Mouse (Mus musculus) ZHBTc4 (cell line): ENCODE results near the gene Pxn.
A peak's percentile ranks its signal among the peaks of the same experiment; 100 is the strongest.

Experiments
- DNase-seq: peaks from one replicate; pipeline ENCODE4 v3.0.0-alpha.2; 2011; ENCODE audit warnings: low read depth, low spot score

The Pxn gene

DNA sequence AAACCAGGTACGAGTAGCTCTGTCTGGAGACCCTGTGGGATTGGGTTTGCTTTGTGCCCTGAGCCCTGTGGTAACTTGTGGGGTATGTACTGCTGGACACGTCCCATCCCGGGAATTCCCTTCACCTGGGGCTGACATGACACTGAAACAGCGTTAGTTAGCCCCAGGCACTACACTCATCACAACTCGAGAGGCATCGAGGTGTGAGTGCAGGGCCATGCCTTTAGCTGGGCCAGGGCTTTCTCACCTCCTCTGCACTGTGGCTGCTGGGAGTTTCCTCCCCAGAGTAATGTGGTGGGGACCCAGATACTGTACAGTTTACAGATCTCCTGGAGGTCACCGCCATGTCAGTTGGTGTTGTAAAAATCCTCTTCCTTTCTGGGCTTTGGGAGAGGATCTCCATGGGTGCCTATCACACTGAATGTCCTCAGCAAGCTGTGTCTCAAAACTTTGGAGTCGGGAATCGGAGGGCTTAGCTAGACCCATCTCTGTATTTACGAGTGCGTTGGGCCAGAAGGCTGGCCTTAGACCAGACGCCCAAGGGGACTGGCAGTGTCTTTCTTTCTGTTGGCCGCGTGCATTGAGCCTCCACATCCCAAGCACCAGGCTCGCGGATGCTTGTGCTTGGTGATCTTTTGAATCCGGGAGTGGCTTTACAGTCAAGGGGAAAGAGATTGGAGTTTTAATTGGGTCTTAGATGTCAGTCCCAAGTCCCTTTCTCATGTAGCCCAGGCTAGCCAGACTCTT, 20.2 kb downstream of the Pxn start:
- no peak for DNase-seq

DNA sequence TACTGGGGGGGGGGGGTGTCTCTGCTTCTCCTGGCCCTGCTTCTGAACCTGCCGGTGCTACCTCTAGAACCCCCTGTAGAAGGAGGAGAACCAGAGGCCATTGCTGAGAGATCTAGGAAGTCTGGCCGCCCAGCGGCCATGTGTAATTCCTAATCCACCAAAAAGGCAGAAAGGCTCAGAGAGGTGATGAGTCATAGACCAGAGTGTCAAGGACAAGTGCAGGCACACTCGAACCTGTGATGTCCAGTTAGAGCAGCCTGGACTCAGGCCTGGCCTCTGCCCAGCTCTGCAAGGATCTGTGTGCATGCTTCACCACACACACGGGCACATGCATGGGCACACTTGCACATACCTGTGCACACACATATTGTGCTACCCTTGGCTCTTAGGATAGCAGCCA, 21.7 kb downstream of the Pxn start:
- no peak for DNase-seq

DNA sequence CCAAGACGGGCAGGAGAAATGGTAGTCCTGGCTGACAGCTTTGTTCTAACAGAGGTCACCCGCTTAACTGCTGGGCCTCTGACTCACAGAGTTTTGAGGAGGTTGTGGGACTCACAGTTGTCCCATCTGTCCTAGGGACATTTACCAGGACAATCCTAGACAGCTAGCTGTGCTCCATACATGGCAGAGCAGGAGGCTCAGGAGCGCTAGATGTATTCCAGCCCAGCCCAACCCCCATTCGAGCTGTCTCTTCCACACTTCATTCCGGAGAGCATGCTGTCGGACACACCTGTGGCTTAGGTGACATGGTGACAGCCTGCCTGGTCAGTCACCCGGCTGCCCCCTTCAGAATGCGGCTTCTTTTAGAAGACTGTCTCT, 22.9 kb downstream of the Pxn start:
- no peak for DNase-seq

DNA sequence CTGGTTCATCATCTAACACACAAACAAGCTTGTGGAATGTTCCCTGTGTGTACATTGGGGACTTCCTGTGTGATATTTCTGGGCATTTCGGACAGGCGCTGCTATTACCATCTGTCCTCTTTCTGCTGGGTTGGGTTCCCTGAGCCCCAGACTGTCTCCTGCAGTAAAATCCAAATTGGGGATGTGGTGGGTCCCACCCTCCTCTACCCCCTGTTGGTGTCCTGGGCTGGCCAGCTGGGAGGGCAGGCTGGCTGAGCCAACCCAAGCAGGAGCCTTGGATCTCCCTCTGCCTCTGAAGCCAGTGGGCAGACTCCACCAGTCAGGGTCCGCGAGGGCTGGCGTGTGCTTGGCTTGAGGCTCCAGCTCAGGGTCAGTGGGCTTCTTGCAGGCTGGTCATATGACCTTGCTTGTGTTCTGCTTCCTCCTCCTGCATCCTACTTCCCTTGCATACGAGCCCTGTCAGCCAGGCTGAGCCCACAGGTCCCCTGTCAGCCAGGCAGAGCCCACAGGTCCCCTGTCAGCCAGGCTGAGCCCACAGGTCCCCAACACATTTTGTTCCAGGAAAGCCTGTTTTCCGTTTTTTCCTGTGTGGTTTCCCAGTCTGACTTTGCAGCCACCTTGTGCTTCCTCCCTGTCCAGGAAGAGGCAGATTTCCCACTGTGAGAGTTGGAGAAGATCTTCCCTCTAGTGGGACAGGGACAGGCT, 23.4 kb downstream of the Pxn start:
- no peak for DNase-seq

DNA sequence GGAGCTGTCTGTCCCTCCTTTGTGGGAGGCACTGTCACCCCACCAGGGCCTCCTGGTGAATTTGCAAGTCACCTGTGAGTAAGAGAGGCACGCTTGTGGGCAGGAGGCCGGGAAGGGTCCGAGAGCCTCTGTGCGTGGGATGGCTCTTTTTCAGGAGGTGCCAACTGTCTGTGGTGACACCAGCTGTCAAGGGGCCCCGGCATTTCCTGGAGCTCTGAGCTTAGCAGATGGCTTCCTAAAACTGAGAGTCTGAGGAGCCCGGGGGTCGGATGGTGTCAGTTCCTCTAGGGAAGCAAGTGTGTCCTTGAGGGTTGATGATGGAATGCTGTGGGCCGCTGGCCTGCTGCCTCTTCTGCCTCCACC, 24.0 kb downstream of the Pxn start:
- DNase-seq, result no peak

DNA sequence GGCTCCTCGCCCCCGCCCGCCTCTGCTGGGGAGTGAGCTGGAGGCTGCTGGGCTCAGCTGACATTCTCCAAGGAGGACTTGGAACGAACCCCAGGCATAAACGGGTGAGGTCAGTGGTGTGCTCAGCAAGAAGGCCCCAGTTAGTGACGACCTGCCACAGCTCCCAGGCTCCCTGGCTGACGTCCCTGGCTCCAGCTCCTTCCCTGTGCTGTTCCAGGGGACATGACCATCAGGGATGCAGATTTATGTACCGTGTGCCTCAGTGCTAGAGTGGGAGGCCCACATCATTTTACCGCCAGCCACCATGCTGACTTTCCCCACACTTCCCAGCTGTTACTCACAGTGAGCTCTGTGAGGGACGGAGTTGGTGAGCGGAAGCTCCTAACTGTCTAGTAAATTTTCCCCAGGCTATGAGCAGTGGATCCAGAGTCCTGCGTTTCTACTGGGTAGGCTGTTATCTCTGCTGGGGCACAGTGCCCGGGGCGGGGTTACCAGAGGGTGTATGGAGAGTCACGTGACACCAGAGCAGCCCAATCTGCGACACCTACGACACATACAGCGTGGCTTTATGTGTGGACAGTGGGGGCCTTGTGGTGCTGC, 25.3 kb downstream of the Pxn start:
- peak; percentile 54 for DNase-seq

DNA sequence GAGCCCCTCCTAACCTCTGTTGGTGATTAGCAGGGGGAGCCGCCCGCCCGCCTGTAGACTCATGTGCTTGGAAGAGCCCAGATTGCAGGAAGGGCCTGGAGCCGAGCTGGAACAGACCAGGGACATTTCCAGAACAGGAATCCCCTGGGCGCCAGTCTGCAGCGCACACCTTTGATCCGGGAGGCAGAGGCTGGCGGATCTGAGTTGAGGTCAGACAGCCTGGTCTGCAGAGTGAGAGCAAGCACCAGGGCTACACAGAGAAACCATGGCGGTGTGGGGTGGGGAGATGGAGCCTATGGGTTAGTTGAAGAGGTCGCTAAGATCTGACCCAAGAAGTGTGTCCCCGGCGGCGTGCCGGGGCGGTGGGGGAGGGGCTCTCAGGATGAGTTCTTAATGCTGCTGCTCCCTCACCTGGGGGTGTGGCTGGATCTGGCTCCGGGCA, 27.8 kb downstream of the Pxn start:
- peak; percentile 64 for DNase-seq

DNA sequence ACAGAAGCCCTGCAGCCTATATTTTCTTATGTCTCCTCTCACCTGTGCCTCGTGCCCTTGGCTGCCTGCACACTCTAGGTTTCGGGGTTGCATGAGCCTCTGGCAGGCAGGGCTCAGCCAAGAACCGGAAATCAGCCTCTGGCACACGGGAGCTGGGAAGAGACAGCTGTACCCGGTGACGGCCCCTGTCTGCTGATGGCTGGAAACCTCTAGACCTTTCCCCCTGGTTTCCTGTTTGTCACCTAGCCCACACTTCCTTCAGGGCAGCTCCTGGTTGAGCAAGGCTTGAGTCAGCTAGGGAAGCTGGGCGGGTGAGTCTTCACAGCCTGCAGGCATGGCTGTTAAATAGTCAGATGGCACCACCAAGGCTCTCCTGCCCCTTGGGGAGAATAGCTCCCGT, 28.4 kb downstream of the Pxn start:
- no peak for DNase-seq

DNA sequence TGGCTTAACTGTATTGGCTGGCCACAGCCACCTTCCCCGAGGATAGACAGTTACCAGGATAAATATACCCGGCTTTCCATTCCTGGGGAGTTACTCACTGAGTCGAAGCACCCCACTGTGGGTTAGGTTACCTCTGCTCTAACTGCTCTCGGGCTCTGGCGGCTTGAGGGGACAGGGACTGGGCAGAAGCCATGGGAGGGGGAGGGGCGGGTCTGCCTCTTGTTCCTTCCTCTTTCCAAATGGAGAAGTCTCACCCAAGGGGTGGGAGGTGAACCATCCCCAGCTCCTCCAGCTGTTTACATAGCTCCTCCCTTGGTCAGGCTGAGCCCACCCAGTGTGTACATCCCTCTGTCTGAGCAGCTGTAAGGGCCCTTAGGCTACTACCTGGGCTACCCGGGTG, 29.2 kb downstream of the Pxn start:
- no peak for DNase-seq

DNA sequence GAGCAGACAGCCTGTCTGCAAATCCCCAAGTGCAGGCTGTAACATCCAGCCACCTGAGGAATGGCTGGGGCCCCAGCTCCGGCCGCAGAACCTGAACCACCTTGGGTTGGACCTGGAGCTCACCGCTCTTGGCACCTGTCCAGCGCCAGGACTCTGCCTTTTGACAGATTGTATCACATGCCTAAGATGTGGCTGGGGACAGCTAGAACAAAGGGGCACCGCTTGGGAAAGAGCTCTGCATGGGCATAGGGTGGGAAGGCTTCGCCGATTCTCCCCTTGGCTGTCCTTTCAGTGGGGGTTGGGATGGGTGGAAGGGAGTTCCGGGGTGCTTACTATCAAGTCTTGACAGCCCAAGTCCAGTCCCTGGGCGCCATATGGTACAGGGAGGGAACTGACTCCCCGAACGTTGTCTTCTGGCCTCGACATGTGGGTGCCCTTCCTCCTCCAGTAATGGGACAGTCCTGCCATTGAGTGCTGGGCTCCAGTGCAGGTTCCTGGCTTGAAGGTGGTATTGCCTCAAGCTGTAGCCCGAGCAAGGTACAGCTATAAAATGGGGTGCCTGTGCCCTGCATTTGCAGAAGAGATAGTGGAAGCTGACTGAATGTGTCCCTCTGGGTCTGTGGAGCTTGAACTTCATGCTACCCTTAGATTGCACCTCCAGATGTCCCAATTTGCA, 31.7 kb downstream of the Pxn start:
- DNase-seq, result no peak

DNA sequence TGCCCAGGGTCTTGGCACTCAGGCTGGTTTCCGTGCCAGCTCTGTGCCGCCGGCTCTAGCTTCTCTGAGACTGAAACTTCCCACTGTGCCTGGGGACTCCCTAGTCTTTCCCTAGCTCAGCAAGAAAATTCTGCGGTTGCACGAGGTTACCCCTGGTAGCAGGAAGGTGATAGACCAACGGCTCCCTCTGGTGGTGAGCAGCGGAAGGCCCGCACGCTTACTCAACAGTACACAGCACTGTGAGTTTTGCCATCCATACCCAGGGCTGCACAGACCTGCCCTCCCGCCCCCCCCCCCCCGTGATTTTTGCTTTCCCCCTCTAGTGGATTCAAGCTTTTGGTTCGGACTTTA, 32.2 kb downstream of the Pxn start:
- DNase-seq, result peak; percentile 90

DNA sequence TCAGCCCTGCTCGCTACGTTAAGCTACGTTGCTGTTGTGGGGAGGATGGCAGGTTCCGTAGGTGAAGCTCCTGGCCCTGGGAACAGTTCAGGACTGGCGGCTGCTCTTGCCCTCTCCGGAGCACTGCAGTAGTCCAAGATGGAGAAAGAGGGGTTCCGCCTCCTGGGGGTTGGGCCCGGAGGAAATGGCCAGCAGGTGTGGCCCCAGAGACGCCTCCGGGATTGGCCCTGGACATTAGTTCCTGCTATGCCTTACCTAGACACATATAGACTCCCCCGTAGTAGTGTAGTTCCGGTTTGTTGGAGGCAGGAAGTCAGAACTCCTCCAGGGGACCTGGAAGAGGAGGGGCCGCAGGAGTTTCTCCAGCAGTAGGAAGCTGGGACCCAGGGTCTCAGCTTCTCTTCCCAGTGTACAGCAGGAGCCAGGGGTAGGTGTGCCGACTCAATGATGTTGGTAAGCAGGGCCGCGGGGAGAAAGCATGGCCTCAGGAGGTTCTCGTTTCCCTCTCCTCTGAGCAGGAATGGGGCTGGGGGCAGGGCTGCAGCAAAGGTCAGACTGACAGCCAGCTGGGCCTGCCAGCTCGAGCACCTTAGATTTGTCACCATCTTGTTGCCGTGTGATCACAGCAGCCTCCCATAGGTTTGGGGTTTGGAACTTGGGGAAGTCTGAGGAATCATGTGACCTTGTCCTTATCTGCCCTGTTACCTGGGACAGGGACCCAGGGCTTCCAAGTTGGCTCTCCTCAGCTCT, 36.3 kb downstream of the Pxn start:
- DNase-seq, result peak; percentile 45

DNA sequence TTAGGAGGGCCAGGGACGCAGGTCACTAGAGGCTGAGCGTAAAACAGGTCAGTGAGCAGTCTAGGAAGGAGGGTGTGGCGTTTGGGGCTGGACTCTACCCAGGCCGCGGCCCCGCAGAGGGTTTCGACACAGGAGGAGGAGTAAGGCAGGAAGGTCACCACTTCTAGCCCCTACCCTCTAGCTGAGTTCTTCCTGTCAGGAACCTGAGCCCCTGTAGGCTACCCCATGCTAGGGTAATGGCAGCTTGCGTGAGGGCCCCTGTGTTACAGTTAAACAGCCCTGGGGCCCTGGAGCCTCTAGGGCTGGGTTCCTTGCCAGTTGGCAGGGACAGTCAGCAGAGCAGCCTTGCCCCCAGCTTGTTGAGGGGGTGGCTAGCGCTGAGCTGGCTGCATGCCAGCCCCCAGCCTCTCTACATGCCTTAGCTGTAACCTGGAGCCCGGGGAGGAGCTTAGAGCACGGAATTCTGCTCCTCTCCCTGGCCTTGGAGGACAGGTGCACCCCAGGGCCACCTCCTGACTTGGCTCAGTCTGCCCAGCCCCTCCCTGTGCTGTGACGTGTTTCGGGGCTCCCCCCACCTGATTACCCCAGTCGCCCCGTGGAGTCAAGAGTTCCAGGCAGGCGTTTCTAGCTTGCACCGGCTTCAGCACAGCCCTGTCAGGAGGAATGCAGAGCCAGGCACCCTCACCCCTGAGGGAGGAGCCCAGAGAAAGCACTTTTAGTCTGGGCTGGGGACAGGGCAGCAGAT, 37.2 kb downstream of the Pxn start:
- no peak for DNase-seq

DNA sequence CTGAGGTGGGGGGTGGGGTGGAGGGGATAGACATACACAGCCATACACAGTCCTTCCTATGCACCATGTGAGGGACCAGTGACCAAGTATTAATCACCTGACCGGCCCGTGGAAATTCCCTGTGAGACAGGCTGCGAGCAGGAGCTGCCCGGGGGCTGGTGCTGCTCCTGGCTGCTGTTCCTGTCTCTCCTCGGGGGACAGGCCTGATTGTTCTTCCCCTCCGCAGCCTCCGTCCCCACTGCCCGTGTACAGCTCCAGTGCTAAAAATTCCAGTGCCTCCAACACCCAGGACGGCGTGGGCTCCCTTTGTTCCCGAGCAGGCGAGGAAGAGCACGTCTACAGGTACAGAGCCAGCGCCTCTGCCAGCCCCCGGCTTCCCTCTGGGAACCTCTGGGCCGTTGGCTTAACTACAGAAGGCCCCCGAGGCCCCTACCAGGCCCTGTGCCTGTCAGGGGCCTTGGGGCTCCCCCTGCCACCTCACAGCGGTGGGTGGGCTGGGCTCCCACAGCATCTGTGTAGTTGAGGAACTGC, 38.2 kb downstream of the Pxn start:
- DNase-seq, result no peak

DNA sequence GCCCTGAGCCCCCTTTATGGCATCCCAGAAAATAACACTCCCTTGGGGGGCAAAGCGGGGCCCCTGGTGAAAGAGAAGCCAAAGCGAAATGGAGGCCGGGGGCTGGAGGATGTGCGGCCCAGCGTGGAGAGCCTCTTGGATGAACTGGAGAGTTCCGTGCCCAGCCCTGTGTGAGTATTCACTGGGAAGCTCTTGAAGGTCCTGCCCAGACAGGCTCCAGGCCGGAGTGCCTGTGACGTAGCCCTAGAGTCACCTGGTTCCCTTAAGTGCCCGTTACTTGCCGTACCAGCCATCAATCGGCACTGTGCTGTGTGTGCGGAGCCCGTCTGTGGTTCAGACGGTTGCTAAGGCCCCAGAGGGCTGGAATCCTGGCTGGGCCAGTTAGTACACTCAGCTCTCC, 39.2 kb downstream of the Pxn start:
- DNase-seq, result no peak

DNA sequence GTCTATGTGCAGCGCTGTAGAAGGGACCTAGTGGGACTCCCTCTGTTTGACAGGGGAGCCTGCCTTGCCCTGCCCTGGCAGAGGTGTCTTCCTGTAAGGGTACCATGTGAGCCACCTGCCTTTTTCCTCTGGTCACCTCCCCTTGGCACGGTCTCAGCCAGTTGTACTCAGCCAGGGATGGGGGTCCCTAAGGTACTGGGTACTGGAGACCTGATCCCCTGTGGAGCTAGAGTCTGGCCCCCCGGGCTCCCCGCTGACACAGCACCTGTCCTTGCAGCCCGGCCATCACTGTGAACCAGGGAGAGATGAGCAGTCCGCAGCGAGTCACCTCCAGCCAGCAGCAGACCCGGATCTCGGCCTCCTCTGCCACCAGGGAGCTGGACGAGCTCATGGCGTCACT, 40.1 kb downstream of the Pxn start:
- DNase-seq, result no peak

DNA sequence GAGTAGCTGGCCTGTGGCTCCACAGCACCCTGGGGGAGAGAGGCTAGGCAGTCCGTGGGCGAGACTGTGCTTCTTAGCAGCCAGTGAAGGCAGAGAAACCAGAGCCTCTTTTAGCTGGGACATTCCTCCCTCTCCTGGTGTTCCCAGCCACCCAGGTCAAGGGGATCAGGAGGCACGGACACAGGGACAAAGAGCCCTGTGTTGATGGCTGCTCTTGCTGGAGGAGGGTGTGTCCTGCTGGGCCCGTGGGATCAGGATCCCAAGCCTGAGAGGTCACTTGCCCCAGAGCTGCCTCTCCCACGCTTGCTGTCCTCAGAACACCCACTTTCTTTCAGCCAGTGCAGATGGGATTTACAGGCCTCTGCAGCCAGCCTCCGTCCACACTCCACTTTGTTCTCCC, 40.5 kb downstream of the Pxn start:
- no peak for DNase-seq

DNA sequence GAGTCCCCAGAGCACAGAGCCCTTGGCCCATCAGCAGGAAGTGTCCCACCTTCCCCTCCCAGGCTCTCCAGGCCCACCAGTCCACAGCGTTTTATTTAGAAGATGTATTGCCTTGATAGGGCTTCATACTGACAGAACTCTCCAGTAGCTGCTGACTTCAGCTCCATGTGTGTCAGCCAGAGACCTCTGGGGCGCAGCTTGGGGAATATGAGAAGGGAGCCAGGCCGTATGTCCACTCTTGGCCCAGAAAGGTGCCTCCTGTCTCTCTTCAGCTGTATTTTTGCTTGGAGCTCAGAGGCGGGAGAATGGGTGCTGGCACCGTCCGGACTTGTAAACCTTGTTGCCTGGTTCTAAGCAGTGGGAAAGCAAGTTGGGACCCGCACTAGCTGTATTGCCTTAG, 40.9 kb downstream of the Pxn start:
- no peak for DNase-seq

DNA sequence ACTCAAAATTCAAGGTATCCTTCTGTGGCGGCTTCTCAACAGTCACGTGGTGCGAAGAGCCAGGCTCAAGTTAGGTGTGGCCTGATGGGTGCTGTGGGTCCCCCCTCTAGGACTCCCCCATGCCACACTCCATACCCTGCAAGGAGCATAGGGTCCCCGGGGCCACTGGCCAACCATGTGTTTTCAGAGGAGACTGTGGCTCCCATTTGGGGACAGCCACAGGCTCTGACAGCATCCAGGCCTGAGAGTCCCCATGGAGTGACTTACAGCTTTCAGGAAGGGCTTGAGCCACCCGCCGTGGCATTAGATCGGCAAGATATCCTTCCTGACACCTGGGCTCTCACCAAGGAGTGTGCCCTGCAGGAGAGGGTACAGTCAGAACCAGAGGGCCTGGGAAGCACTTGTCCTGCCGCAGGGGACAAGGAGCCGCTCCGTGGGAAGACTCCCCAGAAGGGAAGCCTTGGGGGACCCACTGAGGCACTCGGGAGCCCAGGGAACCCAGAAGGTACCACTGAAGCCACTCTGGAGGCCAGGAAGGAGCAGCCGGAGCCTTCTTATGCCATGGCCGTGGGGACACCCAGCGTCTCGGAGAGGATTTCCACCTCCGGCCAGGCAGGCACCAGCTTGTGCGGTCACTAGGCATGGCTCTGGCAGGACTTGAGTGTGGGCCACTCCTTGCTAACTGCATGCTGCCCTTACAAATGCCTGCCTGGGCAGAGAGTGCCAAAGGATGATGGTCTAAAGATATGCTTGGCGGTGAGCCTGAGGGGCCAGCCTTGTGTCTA, 42.2 kb downstream of the Pxn start:
- no peak for DNase-seq

DNA sequence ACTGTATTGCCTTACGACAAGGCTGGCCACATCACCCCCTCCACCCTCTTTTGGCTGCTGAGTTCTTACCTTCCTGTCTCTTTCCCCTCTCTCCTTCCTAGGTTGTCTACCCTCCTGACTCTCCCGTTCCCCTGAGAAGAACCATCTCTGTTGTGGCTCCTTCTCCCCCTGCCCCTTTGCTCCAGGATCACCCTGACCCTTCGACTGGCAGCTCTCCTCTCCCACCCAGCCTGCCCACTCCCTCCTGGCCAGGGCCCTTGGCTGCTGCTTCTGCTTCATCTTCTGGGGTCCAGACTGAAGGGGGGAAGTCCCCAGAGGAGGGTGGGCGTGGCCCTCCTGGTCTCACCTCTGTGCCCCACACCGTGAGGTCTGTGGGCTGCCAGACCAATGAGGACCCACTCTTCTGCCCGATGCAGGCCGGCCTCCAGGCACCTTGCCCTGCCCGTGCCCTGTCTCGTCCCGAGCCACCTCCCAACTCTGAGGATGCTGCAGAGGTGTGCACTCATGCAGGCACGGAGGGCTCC, 44.1 kb downstream of the Pxn start:
- DNase-seq, result no peak
